Mouse (Mus musculus) c-Kit-positive CD71-negative TER-119-negative erythroid progenitor cells, embryonic 14.5 days (primary cell): ENCODE results near the gene Ccne1.

Experiments used
- DNase-seq: peaks from one replicate; pipeline ENCODE4 v3.0.0-alpha.2; 2013; ENCODE audit warnings: low read depth

Ccne1 gene

DNA sequence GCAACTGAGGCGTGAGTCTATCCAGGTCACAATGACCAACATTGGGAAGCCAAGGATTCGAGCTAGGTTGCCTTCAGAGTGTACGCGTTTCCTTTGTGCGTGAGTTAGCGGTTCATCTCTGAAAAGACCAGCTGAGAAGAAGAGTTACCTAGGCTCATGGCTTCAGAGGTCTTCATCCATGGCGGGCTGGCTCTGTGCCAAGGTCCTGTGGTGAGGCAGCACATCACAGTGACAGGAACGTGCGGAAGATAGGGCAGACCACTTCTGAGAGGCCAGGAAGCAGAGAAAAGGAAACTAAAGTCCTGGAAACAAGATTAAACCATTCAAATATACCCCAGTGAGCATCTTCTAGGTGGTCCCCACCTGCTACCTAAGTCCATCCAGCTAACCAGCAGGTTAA is 53.1 kb downstream of the Ccne1 start:
- no peak for DNase-seq
